Mouse (Mus musculus): ENCODE data around the gene Ptpra.

DNA sequence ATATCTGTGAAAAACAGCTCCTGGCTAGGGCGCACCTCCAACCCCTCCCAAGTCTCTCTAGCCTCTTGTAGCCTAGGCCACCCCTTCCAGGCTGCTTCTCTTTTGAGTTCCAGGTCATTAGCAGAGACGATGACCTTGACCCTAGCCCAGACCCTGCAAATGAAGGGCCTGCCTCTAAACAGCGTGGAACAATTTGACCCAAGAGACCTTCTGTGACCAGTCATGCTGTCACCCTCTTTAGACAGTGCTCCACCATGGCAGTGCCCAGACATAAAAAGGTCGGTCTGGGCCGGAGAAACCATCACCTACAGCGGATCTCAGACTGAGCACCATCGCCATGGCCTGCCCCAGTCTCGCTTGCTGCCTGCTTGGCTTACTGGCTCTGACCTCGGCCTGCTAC lies 125.8 kb downstream of the Ptpra start, which contains the start of gene Oxt:
- no peak for TF ChIP-seq POLR2A (IDR thresholded peaks at IDR 0.05; ENCODE audit: control insufficient read depth, extremely low read depth, insufficient read depth, low read length, poor library complexity)
- no peak for TF ChIP-seq CTCF (IDR thresholded peaks at IDR 0.05; ENCODE audit: borderline replicate concordance, control insufficient read depth, extremely low read depth, insufficient read depth, low read length, poor library complexity)

All from thymus, adult 2 months (tissue).